Mouse (Mus musculus): ENCODE results near the gene Mamdc2.

Mamdc2 gene

DNA sequence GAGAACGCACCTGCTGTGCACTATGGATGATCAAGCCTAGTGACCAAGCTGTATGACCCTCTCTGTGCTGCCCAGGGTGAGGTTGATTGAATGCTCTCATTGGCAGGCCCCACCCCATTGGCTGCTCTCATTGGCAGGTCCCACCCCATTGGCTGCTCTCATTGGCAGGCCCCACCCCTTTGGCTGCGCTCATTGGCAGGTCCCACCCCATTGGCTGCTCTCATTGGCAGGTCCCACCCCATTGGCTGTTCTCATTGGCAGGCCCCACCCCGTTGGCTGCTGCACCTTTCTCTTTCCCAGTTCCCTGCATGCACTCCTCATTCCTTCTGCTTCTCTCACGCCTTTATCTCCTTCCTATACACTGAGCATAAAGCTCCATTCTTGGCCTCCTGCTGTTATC lies 12.5 kb downstream of the Mamdc2 start:
- in situ Hi-C loops (cut with MboI), result no loop called here

DNA sequence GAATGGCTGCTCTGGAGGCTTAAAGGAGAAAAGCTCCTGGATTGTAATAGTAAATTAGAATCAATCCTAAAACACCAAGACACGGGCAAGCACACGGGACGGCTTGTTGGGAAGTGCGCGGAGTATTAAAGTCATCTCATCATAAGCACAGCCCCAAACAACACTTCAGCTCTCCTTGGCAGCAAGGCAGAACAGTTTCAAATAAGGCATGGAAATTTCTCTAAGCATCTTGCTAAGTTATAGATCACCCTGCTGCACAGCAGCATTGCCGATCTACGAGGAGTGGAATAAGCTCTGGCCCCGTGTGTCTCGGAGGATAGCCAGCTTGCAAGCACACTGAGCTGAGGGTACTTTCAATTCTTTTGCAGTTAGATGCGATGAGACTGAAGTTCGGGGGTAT lies 13.8 kb downstream of the Mamdc2 start:
- in situ Hi-C loops (cut with MboI), result no loop called here

DNA sequence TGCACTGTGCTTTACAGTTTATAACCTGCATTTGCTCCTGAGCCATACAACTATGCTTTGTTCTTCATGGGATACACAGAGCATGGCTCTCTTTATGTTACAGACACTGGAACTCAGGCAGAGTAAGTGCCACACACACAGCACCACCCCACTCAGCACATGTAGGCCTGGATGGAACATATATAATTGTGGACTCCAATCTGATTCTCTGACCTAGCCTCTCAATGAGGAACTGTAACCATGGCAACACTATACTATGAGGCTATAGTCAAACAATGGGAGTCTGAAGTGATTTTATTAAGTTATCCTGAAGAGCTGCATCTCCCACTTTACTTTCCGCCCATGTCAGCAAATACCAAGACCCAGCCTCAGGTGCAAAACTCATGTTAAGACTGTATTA lies 30.6 kb downstream of the Mamdc2 start:
- in situ Hi-C loops (cut with MboI), result no loop called here

DNA sequence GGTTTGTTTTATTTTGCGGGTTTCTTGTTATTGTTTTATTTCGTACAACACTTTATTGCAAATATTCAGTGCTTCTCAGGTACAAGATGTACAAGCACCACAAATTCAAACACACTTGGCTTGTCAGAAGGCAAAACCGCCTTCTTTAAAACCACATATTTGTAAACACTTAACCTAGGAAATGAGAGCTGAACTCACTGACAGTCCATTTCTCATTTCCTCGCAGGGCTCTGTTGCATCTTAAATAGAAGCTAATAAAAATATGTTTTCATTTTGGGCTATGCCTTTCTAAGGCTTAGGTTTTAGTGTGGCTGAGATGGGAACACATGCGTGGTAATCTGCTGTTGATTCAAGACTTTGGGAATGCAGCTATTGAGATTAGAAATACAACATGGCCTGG lies 37.4 kb downstream of the Mamdc2 start:
- in situ Hi-C loops (cut with MboI), result no loop called here

DNA sequence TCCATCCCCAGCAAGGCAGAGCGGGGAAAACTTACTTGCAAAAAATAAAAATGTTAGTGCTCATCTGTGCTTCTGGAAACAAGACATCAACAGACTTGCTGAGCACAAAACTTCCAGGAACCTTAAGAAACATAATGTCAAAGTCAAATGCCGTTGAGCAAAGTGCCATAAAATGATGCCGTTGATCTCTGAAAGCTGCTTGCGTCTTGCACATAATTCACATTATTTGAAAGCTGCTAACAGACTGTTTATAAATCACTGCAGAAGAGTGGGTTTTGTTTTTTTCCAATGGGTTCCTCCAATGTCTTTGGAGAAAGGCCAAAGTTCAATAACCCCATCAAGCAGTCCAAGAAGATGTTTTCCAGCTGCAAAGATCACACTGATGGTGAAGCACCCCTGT lies 37.9 kb downstream of the Mamdc2 start:
- in situ Hi-C loops (cut with MboI), result no loop called here

DNA sequence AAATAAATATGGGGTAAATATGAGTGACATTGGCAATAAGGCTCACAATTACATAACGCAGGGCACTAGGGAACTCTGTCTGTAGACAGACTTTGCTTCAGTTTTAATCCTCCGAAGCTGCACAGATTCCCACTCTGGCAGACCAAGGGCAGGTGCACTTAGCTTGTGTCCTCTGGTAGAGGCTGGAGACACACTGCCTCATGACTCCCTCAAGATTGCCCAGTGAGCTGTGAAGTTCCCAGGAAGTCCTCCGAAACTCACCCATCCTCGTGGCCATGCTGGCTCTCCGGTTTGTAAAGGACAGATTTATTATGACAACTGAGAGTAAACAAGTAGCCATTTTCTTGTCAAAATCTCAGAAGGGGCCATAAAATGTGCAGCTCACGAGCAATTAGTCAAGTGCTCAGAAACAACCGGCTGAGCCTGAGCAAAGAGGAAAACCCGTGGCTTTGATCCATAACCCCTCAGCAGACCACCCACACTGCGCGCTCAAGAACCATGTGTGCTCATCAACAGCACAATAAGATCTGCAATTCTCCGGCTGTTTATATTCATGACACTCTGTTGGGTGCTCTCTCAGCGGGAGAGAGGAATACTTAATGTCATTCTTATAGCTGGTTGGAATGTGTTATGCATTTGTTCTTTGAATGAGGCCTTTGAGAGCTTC lies 46.6 kb downstream of the Mamdc2 start:
- in situ Hi-C loops (cut with MboI), result no loop called here

DNA sequence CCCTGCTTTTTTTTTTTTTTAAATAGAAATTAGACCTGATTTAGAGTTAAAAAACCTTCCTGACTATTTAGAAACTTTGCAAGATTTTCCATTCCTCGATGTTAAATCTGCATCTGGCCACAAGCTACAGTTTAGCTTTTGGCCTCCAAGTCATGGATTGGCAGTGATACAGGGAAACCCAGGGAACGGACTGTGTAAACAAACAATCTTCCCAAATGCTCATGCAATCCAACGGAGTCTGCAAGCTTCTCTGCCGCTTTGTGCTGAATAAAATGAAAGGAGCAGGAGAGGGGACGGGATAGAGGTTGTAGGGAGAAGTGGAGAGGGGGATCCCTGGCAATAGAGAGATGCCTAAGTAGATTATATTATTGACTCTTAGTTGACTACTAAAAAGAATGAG lies 47.8 kb downstream of the Mamdc2 start:
- in situ Hi-C loops (cut with MboI), result no loop called here

DNA sequence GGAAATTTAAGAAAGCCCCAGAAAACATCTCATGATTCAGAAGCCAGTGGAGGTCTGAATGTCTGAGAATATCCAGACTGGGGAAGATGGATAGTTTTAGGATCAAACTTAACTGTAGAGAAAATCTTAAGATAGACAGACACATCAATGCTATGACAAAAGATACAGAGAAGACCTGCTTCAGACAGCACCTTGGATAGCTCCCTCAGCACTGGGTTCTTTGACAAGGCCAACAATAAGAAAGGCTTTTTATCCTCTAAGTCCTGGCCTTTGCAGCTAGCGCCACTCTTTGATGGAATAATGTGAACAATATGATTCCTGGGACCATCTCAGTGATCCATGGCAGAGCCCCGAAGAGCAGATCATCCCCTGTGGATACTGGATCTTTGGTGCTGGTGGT lies 52.3 kb downstream of the Mamdc2 start:
- in situ Hi-C loops (cut with MboI), result no loop called here

DNA sequence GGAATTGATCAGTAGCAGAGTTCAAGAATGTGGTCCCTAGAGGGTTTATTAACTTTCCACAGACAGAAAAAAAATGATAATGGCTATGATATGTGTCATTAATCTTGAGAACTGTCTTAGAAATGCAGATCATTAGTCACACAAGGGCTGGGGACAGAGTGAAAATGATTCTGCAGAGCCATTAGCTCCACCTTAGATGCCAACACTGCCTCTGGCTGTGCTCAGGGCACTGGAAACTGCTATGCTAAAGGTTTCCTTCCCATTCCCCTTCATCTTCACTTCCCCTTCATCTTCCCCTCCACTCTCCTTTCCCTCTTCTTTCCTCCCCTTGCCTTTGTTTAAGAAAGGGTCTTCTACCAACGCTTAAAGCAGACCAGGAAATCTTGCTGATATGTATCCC lies 53.6 kb downstream of the Mamdc2 start:
- in situ Hi-C loops (cut with MboI), result no loop called here

DNA sequence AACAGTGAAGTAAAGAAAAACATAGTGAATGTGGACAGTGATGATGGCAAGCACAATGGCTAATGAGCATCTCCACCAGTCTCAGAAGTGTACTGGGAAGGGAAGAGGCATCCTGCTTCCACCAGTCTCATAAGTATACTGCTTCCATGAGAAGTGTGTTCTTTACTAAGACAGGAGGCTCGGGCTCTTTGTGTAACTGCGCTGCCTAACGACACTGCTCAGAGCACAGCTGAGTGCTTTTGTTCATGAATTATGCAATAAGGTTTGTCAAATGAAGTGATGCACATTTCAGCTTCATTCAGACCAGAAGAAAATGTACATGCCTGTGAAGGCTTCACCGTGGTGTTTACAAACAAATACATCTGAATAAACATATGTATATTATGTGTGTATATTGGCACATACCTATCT lies 59.4 kb downstream of the Mamdc2 start:
- in situ Hi-C loops (cut with MboI), result no loop called here

DNA sequence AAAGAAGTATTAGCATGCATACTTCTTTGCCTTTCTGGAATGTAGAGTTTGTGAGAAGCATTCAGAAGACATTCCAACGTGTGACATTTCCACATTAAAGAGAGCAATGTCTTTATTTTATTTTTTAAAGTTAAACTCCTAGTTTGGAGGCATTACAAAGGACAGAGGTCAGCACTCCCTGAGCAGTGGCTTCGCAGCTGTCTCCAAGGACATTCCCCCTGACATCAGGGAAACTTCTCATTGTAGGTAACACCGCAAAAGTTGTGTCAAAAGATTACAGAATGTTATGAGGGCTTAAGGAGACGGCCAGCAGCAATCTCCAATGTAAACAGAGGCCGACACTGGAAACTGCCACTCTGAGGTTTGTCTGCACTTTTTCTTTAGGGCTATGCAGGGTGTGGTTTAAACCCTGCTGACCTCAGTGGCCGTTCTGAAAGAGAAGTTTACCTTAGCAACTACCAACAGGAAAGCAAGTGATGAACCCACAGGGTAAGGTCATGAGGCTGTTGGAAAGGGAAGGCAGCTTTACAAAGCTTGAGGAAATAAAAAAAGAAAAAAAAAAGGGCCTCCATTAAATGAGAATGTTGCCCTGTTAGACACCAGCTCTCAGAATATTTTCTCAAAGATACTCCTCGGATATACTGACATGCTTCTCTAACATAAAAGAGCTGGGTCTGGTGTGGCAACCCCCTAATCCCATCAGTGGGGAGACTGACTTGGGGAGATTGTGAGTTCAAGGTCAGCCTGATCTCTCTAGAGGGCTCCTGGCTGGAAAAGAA lies 60.0 kb downstream of the Mamdc2 start:
- in situ Hi-C loops (cut with MboI), result no loop called here

DNA sequence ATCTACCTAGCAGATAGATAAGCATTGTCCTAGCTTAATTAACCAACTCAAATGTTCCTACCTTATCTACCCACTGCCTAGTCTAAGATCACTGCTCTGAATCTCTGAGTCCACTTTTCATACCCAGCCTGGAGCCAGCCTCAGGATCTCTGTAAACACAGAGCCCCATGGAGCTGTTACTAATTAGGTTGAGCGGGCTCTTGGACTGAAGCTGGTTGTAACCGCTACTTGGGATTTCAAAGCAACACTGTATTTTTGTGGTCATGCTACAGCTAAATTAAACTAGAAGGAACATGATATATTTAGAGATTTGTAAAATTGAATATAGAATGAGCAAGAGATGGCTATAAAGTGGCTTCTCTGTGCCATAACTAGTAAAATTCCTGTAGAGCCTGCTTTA lies 65.8 kb downstream of the Mamdc2 start:
- in situ Hi-C loops (cut with MboI), result no loop called here

DNA sequence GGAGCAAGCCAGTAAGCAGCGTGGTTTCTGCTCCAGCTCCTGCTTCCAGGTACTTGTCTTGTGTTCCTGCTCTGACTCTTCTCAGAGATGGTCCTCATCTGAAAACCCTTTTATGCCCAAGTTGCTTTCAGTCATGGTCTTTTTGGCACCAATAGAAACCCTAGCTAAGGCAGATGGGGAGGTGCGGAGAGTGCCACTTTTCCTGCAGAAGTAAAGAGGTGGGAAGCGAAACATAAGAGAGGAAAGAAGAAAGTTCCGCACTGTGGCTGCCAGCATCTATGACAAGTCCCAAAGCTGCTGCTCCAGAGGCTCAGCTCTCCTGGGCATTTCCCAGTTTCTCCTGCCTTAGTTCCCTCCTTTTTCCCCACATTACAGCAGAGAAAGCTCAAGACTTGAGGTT lies 67.3 kb downstream of the Mamdc2 start:
- in situ Hi-C loops (cut with MboI), result no loop called here

DNA sequence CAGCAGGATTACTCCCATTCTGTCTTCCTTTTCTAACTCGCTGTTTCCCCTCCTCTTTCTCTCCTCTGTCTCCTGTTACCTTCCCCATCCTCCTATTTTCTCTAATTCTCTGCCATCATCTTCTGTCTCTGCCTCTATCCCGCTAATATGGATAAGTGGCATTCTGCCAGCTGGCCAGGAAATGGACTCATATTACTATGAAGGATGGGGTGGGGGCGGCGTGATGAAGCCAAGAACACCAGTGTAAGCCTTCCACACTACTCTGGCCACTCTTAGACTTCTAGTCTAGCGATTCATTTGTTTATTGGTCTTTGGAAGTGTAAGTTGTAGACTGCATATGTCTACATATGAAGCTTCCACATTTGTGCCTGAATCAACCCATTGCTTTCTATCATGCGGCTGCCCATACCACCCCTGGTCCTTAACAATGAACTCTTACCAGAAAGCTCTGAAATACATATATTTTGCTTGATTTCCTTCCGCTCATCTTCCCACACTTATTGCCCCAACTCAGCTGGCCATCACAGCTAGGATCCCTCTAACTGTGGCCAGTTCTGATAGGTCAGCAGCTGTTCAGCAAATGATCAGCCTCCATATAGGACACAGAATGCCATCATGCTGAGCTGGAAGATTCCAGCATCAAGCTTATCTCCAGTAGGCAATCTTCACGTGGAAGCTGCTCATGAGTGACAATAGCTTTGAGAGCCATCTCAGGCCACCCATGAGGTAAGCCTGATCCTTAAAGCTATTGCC lies 68.3 kb downstream of the Mamdc2 start:
- in situ Hi-C loops (cut with MboI), result no loop called here

DNA sequence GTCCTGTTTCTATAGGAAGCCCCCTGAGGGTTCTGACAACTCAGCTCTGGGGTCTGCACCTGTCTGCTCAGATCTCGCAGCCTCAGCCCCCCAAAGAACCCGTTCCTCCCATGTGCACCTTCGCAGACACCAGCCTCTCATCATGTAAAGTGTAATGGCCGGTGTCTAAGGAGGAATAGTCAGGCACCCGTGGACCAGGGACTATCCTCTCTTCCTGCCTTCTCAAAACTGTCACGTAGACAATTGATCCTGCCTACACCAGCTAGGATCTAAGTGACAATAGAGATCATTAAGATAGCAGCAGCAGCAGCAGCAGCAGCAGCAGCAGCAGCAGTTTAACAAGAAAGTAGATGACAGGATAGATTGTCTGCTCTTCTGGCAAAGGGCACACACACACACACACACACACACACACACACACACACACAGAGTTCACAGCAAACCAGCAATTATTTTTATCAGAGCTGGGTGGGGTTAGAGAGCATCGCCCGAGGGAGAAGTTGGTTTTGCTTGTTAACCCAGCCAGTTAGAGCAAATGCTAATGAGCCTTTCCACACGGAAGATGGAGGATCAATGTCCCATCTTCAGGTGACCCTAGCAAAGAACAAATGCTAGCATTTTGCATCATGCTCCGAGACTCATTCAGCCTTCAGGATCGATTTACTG lies 71.6 kb downstream of the Mamdc2 start:
- in situ Hi-C loops (cut with MboI), result no loop called here

DNA sequence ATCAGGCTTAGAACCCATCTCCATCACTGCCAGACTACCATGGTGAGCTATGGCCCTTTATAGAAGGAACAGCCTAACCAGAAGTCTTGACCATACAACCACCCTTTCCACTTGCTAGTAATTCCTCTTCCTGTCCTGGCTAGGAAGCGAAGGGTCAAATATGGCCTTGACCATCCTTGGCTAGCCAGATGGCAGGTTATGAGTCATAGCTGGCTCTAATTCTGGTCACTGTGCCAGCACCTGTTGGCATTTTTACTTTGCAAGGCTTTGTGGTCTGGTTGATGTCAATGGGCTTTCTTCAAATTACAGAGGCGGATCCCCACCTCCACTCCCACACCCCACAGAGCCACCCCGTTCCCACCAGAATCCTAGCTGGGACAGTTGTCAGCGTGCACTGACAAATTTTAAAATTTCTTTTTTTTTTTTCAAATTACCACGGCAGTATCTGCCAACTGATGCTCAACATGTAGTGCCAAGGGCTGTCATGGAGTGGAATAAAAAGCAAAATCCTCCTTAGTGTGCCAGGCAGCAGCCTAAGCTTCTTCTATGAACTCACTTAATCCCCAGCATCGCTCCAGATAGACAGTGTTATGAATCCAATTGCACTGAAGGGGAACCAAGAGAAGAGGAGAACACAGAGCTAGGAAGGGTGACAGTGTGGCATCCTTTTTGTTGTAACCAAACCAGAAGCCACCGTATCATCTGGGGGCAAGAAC lies 73.1 kb downstream of the Mamdc2 start:
- in situ Hi-C loops (cut with MboI), result no loop called here

DNA sequence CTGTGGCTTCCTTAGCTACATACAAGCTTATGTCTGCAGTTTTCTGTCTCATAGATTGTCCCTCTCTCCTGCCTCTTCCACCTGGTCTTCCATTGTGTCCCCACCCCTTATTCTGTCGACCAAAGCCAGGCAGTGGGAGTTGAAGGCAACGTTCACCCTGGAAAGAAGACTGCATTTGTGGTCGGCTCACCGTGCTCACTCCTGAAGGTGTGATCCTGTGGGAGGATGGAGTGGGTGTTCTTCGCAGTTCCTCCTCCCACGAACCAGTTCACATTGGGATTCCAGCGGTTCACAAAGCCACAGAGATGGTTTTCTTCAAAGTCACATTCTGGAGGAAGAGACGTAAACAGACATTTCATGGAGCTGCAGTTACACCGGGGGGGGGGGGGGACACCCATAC lies 74.5 kb downstream of the Mamdc2 start:
- in situ Hi-C loops (cut with MboI), result no loop called here

DNA sequence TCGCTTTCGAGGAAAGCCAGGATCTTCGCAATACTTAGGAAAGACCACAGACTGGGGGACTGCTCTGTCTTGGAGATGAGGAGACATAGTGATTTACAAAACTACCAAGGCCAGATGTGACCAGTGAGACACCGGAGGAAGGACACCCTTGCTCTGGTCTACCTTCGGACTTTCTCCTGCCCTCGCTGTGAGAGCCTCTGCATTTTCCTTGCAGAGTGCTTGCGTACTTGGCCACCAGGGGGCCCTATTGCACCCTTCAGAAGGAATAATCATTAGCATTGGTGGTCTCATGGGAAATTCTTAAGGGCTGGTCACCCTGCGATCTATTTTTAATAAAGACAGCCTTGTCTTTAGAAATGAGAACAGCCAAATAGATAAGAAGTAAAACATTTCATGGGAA lies 75.0 kb downstream of the Mamdc2 start:
- in situ Hi-C loops (cut with MboI), result no loop called here

DNA sequence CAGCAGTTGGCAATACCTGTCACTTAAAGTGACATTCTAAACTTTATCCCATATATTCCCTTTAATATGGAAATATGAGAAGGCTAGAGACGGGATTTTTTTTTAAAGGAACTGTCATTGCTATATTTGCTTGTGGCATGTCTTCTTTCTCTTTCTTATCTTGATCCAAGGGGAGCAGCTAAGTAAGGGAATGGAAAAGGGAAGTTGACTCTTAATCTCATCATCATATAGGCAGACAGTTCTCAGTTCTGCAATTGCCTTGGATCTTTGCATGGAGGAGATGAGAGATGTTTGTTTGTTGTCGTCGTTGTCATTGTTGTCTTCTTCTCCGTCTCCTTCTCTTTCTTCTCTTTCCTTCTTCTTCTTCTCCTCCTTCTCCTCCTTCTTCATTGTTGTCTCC lies 79.0 kb downstream of the Mamdc2 start:
- in situ Hi-C loops (cut with MboI), result no loop called here

DNA sequence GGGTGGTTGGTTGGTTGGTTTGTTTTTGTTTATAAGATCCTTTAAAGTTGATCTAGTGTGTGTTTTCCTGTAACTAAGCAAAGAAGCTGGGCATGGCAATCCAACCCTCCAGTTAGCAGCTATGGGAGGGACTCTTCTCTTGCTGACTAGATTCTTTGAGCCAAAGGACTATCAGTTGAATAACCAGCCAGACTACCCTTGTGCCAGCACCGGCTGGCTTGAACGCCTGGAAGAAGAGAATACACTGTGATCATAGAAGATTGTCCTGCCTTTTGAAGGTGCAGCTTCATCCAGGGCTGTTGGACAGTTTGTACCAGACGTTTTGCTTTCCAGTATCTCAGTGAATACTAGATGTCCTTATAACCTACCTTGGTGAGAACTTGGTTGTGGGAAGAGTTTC lies 86.2 kb downstream of the Mamdc2 start:
- in situ Hi-C loops (cut with MboI), result no loop called here

DNA sequence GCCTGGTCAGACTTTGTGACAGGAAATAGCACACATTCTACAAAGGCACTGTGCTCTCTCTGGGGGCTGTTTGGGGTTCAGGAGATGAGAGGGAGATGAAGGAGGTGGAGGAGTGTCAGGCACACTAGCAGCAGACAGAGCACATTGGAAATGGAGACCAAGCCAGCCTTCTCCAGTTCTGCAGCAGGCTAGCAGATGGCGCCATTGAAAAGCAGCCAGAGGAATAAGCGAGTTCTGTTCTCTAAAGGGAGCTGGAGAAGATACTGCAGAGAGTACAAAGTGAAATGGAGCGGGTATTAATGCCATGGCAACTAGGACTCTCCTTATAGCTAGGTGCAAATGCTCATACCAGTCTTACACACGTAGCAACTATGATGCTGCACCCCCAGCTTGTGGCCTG lies 87.1 kb downstream of the Mamdc2 start:
- in situ Hi-C loops (cut with MboI), result no loop called here

DNA sequence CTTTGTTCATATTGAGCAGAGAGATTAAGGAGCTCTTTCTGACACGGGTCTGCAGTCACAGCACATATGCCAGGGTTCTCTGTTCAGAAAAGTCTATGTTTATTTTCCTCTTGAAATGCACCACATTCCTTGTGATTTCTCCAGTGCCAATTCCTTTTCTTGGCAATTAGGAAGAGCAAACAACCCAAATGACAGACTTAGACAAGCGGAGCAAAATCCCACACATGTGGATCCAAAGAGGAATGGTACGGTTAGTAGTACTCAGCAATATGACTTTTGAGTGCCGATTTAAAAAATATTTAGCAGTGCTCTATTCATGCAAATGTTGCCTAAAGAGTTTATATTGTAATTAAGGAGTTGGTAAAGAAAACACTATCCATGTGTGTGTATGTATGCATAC lies 87.7 kb downstream of the Mamdc2 start:
- in situ Hi-C loops (cut with MboI), result no loop called here
